Mouse (Mus musculus) intestine, embryonic 15.5 days (tissue): ENCODE results near the gene C2cd2. TPM values are rescaled to one million over a fixed set of nuclear protein-coding genes. Genes with fewer than 3 reads are reported as not detected.

Source experiments
- ATAC-seq: fragments of 200-750 bp; cut with Nextera tagmentation; 2 replicates; pipeline ENCODE4 v1.8.0; 2017; ENCODE audit warnings: moderate TSS enrichment, moderate library complexity
- H3K27ac ChIP-seq: fragments of 300-500 bp; sonication (generic); 2 replicates; pipeline ENCODE4 v1.5.1; 2015; ENCODE audit warnings: mild to moderate bottlenecking, inconsistent platforms
- H3K27me3 ChIP-seq: fragments of 300-500 bp; sonication (generic); replicated peaks from 2 replicates; pipeline ENCODE4 v1.6.1; 2015; ENCODE audit warnings: inconsistent platforms
- H3K36me3 ChIP-seq: fragments of 300-500 bp; sonication (generic); 2 replicates; pipeline ENCODE4 v1.6.1; 2015; ENCODE audit warnings: inconsistent platforms
- H3K4me1 ChIP-seq: fragments of 300-500 bp; sonication (generic); replicated peaks from 2 replicates; pipeline ENCODE4 v1.6.1; 2015; ENCODE audit warnings: inconsistent platforms
- H3K4me2 ChIP-seq: fragments of 300-500 bp; sonication (generic); replicated peaks from 2 replicates; pipeline ENCODE4 v1.6.1; 2015; ENCODE audit warnings: mild to moderate bottlenecking, inconsistent platforms
- H3K4me3 ChIP-seq: fragments of 300-500 bp; sonication (generic); replicated peaks from 2 replicates; pipeline ENCODE4 v1.5.1; 2015; ENCODE audit warnings: inconsistent platforms
- H3K9ac ChIP-seq: fragments of 300-500 bp; sonication (generic); 2 replicates; pipeline ENCODE4 v1.6.1; 2015; ENCODE audit warnings: inconsistent platforms
- H3K9me3 ChIP-seq: fragments of 300-500 bp; sonication (generic); 2 replicates; pipeline ENCODE4 v1.6.1; 2016; ENCODE audit warnings: inconsistent platforms
- WGBS: fragments of 180-500 bp; shearing (Covaris S2); methylation state at CpG from one replicate; pipeline ENCODE4 v1.1.7; 2015; 5-methylcytosine and 5-hydroxymethylcytosine counted together
- polyA plus RNA-seq: library from polyadenylated mRNA; unstranded; fragments of >200 nt; fragmentation: Nextera tagmentation; extraction: Ambion mirVana; gene quantifications from 2 replicates; pipeline ENCODE4 v1.2.1, GENCODE M21; 2015

The C2cd2 gene
- polyA plus RNA-seq, 1 experiment from 2014 or later: 15.8 TPM

DNA sequence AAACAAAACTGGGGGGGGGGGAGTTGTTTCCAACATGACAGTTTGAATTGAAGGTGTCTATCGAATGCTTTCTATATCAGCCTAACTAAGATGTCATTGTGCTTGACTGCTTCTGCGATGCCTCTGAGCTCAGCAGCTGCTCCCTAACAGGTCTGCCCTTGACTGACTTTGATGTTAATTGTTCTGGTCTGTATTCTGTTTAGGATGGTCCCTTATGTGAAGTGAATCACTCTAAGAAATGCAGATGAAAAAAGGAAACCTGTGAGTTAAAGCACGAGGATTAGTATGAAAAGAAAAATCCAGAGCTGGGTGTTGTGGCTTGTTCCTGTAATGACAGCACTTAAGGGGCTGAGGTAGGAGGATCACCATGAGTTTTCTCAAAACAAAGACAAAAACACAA lies 26.6 kb downstream of the C2cd2 start:
- Histone ChIP-seq H3K27me3 (no peaks in the 10 kb centered on the region), H3K4me2 (no peak overlapping the region), H3K4me1 (no peaks in the 10 kb centered on the region), H3K9me3 (no peaks in the 10 kb centered on the region), H3K9ac (no peak overlapping the region), H3K36me3 (no peaks in the 10 kb centered on the region), H3K27ac (no peak overlapping the region), H3K4me3 (no peak overlapping the region)
- no peak for ATAC-seq
- whole genome bisulfite sequencing: 90% methylated on average over 3 of the region's 3 CpGs

DNA sequence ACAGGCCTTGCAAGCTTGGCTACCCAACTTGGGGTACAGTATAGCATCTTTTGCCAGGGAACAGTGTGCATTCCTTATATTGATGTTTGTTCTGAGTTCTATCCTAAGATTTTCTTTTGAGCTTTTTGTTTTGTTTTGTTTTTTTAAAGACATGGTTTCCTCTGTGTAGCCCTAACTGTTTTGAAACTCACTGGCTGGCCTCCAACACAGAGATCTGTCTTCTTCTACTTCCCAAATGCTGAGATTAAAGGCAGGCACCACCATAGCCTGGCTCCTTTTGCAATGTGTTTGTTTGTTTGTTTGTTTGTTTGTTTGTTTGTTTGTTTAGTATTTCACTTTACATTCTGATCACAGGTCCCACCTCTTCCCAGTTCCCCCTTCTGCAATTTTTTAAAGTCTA lies 32.2 kb downstream of the C2cd2 start:
- Histone ChIP-seq H3K9me3 (no peaks in the 10 kb centered on the region), H3K4me1 (no peaks in the 10 kb centered on the region), H3K27me3 (no peaks in the 10 kb centered on the region), H3K9ac (no peak overlapping the region), H3K4me2 (no peak overlapping the region), H3K36me3 (no peaks in the 10 kb centered on the region), H3K4me3 (no peak overlapping the region), H3K27ac (no peak overlapping the region)
- ATAC-seq: no peak

DNA sequence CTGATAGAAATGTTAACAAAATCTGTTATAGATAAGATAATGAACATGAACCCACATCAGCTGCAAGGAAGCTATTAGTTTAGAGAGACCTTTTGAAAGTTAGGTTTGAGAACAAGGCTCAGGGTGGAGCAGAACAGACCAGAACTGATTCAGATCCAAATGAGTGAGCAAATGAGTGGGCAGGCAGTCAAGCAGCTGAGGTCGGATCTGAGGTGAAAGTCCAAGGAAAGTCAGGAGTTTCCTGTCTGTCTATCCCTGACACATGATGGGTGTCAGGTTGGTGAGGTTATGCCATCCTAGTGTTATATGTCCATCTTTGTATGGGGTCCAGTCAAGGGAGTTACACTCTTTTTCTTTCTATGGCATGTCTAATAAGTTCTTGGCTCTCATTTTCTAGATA lies 32.9 kb downstream of the C2cd2 start:
- Histone ChIP-seq H3K36me3 (no peaks in the 10 kb centered on the region), H3K9me3 (no peaks in the 10 kb centered on the region), H3K4me1 (no peaks in the 10 kb centered on the region), H3K27me3 (no peaks in the 10 kb centered on the region), H3K27ac (no peak overlapping the region), H3K4me2 (no peak overlapping the region), H3K9ac (no peak overlapping the region), H3K4me3 (no peak overlapping the region)
- WGBS: 53% methylated on average over 1 of the region's 1 CpGs
- no peak for ATAC-seq

- no peak overlapping the region for H3K4me3 ChIP-seq
- no peak overlapping the region for H3K4me2 ChIP-seq
- no peak overlapping the region for H3K9ac ChIP-seq
- H3K36me3 ChIP-seq: no peaks in the 10 kb centered on the region
- no peaks in the 10 kb centered on the region for H3K9me3 ChIP-seq
- 87% methylated on average over 3 of the region's 3 CpGs for WGBS
- no peak overlapping the region for H3K27ac ChIP-seq
- H3K4me1 ChIP-seq: no peaks in the 10 kb centered on the region; the same call in 1 of the 2 replicates
- H3K27me3 ChIP-seq: no peaks in the 10 kb centered on the region
- ATAC-seq: no peak
These were observed 35.0 kb downstream of the C2cd2 start for GRCm38 (mm10) chr16:97927331-97927938.

DNA sequence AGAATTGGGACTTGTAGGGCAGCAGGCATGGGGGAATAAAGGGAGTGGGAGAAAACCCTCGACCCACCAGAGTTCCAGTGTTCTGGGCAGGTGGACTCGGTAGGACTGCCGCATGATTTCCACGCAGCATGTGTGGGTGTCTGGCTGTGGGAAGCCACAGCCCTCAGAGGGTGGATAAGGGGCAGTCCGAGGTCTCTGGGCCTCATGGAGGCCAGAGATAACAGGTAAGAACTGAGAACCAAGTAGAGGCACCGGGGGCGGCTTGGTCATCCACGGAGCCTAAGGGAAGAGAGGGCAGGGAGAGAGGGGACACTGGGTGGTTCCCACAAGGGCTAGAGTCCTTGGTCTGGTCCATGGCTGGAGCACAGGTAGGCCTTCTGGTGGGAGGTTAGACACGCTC lies 36.0 kb downstream of the C2cd2 start:
- Histone ChIP-seq H3K4me2 (no peak overlapping the region), H3K27ac (no peak overlapping the region), H3K4me3 (no peak overlapping the region), H3K9ac (no peak overlapping the region), H3K36me3 (no peaks in the 10 kb centered on the region), H3K27me3 (no peaks in the 10 kb centered on the region), H3K4me1 (peaks cover 2% of the 10 kb centered on the region), H3K9me3 (no peaks in the 10 kb centered on the region)
- no peak for ATAC-seq
- 84% methylated on average over 9 of the region's 9 CpGs for WGBS

DNA sequence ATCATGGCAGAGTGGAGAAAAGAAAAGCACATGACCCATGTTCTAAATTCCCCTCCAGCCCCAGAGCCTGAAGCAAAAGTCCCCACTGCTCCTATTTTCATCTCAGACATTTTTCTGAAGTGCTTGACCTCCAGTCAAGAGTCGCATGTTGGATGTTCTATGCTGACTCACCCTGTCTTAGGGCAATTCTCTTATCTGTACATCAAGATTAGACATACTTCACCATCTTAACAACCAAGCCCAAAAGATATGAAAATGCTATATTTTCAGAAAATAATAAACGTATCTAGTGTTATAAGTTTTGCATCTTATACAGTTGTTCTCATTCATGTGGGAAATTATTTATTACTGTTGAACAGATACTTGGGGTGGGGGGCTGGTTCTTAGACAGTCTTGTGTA lies 36.6 kb downstream of the C2cd2 start:
- H3K9me3 ChIP-seq: no peaks in the 10 kb centered on the region
- no peak overlapping the region for H3K27ac ChIP-seq
- no peak overlapping the region for H3K9ac ChIP-seq
- H3K36me3 ChIP-seq: no peaks in the 10 kb centered on the region
- H3K4me2 ChIP-seq: no peak overlapping the region
- peaks cover 7% of the 10 kb centered on the region for H3K4me1 ChIP-seq
- WGBS: 64% methylated on average over 2 of the region's 2 CpGs
- no peak overlapping the region for H3K4me3 ChIP-seq
- no peaks in the 10 kb centered on the region for H3K27me3 ChIP-seq
- ATAC-seq: no peak

DNA sequence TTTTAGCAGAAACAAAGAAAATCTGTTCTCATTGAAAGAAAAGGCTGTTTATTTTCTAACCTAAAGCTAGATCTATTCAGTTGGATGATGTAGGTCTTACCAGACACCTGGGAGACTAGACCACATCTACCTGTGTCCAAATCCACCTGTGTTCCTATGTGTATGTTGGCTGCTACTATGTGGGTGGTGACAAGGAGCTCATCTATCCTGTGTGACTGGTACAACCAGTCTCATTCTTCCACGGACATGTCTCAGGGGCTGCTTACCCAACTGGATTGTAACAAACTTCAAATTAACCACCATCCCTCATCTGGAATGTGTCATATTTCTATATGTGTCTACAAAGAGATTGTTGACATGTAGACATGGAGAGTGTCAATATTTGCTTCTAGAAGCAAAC lies 38.7 kb downstream of the C2cd2 start:
- H3K4me1 ChIP-seq: peaks cover 7% of the 10 kb centered on the region
- H3K27me3 ChIP-seq: no peaks in the 10 kb centered on the region
- WGBS: 48% methylated on average over 1 of the region's 1 CpGs

GRCm38 (mm10) chr16:97922779-97923126 lies 39.6 kb downstream of the C2cd2 start:
- peak; percentile 61 for ATAC-seq
- H3K9me3 ChIP-seq: no peaks in the 10 kb centered on the region
- peak overlapping the region; percentile 92 for H3K4me2 ChIP-seq
- no peaks in the 10 kb centered on the region for H3K36me3 ChIP-seq
- H3K9ac ChIP-seq: peak overlapping the region; percentile 92
- H3K27ac ChIP-seq: peak overlapping the region; percentile 87; the same call in 1 of the 2 replicates
- under 1% methylated on average over 9 of the region's 9 CpGs for WGBS
- H3K4me1 ChIP-seq: peaks cover 7% of the 10 kb centered on the region
- no peaks in the 10 kb centered on the region for H3K27me3 ChIP-seq
- peak overlapping the region; percentile 92 for H3K4me3 ChIP-seq

More for the DNA sequence above, 38.7 kb downstream of the C2cd2 start:
- H3K4me2 ChIP-seq: no peak overlapping the region
- H3K9ac ChIP-seq: no peak overlapping the region
- no peak for ATAC-seq
- H3K4me3 ChIP-seq: no peak overlapping the region
- no peak overlapping the region for H3K27ac ChIP-seq
- H3K9me3 ChIP-seq: no peaks in the 10 kb centered on the region
- no peaks in the 10 kb centered on the region for H3K36me3 ChIP-seq

GRCm38 (mm10) chr16:97921961-97922778 lies 40.2 kb downstream of the C2cd2 start:
- ATAC-seq: peak; percentile 98
- WGBS: under 1% methylated on average over 75 of the region's 75 CpGs

DNA sequence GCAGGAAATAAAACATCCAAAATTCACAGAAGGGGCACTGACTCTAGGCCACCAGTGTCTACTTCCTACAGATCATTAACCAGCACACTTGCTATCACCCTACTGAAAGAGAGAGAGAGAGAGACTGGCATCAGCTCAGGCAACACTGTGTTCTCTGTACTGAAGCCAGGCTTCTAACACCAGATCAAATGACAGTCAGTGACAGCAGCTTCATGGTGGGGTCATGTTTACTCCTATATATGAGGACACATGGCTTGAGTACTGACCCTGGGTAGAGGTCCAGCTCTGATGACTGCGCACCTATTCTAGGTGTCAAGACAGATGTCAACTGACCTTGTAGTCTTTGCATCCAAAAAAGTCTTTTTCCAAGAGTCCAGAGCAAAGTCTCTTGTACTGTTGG lies 41.8 kb downstream of the C2cd2 start:
- peaks cover 7% of the 10 kb centered on the region for H3K4me1 ChIP-seq
- H3K27ac ChIP-seq: no peak overlapping the region
- 89% methylated on average over 1 of the region's 1 CpGs for WGBS
- H3K9me3 ChIP-seq: no peaks in the 10 kb centered on the region
- no peak overlapping the region for H3K4me2 ChIP-seq
- no peak for ATAC-seq
- H3K27me3 ChIP-seq: no peaks in the 10 kb centered on the region
- no peak overlapping the region for H3K9ac ChIP-seq
- no peak overlapping the region for H3K4me3 ChIP-seq
- no peaks in the 10 kb centered on the region for H3K36me3 ChIP-seq

More at GRCm38 (mm10) chr16:97921961-97922778, 40.2 kb downstream of the C2cd2 start:
- Histone ChIP-seq H3K27ac (peak overlapping the region; percentile 87), H3K27me3 (no peaks in the 10 kb centered on the region), H3K4me2 (peak overlapping the region; percentile 92), H3K36me3 (no peaks in the 10 kb centered on the region), H3K4me1 (peaks cover 7% of the 10 kb centered on the region), H3K4me3 (peak overlapping the region; percentile 92), H3K9me3 (no peaks in the 10 kb centered on the region), H3K9ac (peak overlapping the region; percentile 92)

DNA sequence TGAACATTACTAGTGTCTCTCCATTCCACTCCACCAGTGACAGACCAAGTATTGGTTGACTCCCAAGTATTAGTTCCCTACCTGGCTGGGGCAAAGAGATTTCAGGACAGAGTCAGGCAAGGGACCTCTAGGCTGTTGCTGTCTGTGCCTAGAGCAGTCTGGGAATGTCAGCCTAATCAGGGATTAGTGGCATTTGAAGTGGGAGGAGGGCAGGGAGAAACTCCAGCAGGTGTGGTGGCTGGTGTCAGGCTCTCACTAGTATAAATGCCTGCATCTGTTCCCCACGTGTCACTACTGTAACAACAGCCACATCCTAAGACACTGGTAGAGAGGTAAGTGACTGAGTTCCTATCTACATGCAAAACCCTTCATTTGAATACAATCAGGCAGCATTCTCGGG lies 42.6 kb downstream of the C2cd2 start:
- Histone ChIP-seq H3K27me3 (no peaks in the 10 kb centered on the region), H3K36me3 (no peaks in the 10 kb centered on the region), H3K4me3 (no peak overlapping the region), H3K4me1 (peaks cover 7% of the 10 kb centered on the region), H3K27ac (no peak overlapping the region), H3K4me2 (no peak overlapping the region), H3K9me3 (no peaks in the 10 kb centered on the region), H3K9ac (no peak overlapping the region)
- ATAC-seq: no peak
- 43% methylated on average over 2 of the region's 2 CpGs for WGBS

- no peak overlapping the region for H3K9ac ChIP-seq
- H3K4me2 ChIP-seq: no peak overlapping the region
- H3K36me3 ChIP-seq: no peaks in the 10 kb centered on the region
- H3K27ac ChIP-seq: peak overlapping the region; percentile 6; the same call in 1 of the 2 replicates
- H3K4me3 ChIP-seq: no peak overlapping the region
- ATAC-seq: peak; percentile 75; the same call in 1 of the 2 replicates
- H3K27me3 ChIP-seq: no peaks in the 10 kb centered on the region
- H3K9me3 ChIP-seq: no peaks in the 10 kb centered on the region
- no peaks in the 10 kb centered on the region for H3K4me1 ChIP-seq
These were observed 49.5 kb downstream of the C2cd2 start for GRCm38 (mm10) chr16:97912873-97913272.

DNA sequence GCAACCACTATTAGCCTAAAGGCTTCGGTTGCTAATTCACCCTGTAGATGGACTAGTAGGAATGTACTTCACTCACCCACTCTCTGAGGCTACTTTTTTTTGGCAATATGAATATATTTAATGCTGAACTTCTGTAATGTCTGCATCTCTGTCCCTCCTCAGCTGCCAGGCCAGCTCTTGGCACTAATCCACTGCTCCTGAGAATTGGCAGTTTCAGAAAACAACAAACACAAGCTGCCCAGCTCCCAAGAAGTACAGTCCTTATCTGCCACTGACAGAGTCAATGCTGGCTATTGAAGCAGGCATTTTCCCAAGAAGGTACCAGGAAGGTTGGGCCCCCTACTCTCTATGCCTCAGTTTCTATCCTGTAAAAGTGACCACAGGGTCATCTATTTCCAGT lies 53.0 kb downstream of the C2cd2 start:
- 95% methylated on average over 1 of the region's 1 CpGs for WGBS
- no peak overlapping the region for H3K27ac ChIP-seq
- no peak overlapping the region for H3K4me3 ChIP-seq
- H3K4me1 ChIP-seq: no peaks in the 10 kb centered on the region
- H3K27me3 ChIP-seq: no peaks in the 10 kb centered on the region
- H3K9ac ChIP-seq: no peak overlapping the region
- H3K36me3 ChIP-seq: no peaks in the 10 kb centered on the region
- no peak for ATAC-seq
- no peaks in the 10 kb centered on the region for H3K9me3 ChIP-seq
- H3K4me2 ChIP-seq: no peak overlapping the region
